Mouse (Mus musculus): ENCODE data around the gene Sept11. TPM values are rescaled to one million over a fixed set of nuclear protein-coding genes. Genes with fewer than 3 reads are reported as not detected.

Sept11 gene
- 58.9 and 60.7 TPM in 2 replicates for polyA plus RNA-seq (2015; fragmentation: Nextera tagmentation; extraction: Ambion mirVana)

DNA sequence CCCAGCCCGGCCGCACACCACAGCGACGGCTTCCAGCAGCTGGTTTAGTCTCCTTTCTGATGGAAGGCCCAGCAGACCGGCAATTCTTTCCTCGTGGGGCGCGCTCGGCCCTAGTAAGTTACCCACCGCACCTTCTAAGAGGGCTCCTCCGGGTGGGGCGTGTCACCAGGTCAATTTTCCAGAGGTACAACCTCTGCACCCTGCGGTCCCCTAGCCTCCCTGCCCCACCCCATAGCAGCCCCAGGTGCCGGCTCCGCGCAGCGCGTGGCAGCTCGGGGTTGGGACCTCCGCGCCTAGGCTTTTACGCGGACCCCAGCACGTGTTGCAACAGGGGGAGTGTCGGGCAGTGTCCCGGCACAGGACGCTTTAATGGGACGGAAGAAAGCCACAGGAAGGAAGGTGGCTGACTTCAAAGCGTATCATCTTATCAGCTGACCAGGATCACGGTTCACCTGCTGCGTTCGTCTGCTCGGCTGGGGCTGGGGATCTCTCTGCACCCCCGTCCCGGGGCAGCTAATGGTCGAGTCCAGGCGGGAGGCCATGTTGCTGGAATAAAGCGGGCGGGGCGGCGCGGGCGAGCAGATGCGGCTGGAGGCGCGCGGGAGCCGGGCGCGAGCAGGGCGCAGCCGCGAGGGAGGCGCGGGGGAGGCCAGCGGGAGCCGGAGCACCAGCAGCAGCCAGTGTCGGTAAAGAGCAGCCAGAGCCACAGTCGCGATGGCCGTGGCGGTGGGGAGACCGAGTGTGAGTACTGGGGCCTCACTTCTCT lies at the start of gene Sept11:
Gene Sept11, plus strand, starts transcription at position 581 of the 766 bp plus-strand sequence.

DNA sequence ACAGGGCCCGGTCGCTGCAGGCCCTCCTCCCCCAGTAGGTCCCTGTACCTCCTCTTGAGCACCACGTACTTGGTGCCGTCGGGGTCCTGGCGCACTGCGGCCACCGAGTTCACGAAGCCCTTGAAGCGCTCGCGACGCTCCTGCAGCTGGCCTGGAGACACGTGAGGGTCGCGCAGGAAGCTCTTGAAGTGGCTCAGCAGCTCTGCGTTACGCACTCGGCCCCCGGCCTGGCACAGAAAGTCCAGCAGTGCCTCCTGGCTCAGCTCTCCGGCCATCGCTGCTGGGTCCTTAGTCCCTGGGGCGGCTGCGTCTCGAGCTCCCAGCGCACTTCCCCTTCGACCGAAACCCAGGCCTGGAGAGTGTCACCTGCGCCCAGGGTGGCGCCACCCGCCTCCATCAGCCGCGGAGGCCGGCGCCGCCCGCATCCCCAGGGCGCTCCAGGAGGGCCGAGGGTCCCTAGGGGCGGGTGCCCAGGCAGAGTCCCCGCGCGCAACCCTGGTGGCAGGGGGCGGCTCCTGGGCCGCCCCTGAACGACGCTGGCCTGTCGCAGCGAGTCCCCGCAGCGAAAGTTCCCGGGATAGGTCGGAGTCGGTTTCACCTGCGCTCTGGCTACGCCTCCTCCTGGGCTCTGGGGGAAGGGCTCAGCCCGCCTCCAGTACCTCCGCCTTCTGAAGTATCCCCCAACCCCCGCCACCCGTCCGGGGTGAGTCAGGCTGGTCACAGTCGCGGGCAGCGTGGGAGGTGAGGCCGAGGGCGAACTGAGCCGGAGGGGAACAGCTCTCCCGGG lies 48.5 kb upstream of the Sept11 start, which contains the start of gene Sowahb:
Gene Sowahb, minus strand, starts transcription at position 439 of the 787 bp plus-strand sequence.

DNA sequence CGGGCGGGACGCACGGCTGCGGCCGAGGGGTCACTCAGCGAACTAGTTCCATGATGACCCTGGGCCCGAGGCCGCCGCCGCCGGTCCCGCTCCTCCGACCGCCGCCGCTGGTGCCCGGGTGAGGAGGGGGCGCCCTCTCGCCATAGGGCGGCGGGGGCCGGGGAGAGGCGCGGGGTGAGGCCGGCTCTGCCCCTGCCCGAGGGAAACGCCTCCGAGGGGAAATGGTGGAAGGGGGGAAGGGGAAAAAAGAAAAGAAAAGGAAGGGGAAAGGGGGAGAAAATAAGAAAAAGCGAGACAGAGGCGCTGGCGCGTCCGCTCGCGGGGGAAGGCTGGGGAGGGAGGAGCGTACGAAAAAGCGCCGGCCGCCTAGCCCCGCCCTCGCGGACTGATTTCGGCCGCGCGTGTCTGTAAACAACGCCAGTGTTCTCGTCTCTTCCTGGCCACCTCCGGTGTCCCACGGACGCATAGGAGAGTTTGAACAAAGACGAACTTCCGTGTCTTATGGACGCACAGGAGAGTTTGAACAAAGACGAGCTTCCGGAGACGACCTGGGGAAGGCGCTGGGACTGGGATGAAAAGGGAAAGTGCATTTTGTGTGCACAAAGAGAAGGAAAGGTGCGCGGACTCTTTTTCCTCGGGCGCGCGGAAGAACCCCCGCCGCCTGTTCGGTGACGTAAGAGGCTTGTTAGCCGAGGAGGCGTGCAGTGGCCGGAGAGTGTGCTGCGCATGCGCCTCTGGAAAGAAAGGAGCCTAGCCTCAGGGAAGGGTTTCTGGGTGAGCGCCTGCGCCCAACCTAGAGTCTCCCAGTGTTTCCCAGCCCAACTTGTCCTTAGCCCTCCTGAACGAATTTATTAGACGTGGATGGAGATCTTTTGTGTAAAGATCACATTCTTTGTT lies 113.1 kb downstream of the Sept11 start, which contains the start of the genes Ccni and 2010109A12Rik:
Gene Ccni, minus strand, starts transcription at position 387 of the 897 bp plus-strand sequence.
Gene 2010109A12Rik, plus strand, starts transcription at position 410 of the 897 bp plus-strand sequence.

Other genes with a start within 250 kb of the Sept11 start
- 0.21 and 0.33 TPM in 2 replicates for gene Sowahb, start 48.4 kb upstream of the Sept11 start, polyA plus RNA-seq (2015; fragmentation: Nextera tagmentation; extraction: Ambion mirVana)
- gene Ccni, start 113.1 kb downstream of the Sept11 start, polyA plus RNA-seq (2015; fragmentation: Nextera tagmentation; extraction: Ambion mirVana) = 75.6 and 91.6 TPM in 2 replicates
- 1.6 and 3.3 TPM in 2 replicates for gene 2010109A12Rik, start 113.1 kb downstream of the Sept11 start, polyA plus RNA-seq (2015; fragmentation: Nextera tagmentation; extraction: Ambion mirVana)
- gene Ccng2, start 173.8 kb downstream of the Sept11 start, polyA plus RNA-seq (2015; fragmentation: Nextera tagmentation; extraction: Ambion mirVana) = 38.3 and 42.6 TPM in 2 replicates

Data from adrenal gland, postnatal 0 days (tissue).